Mouse (Mus musculus) MEL (cell line): ENCODE measurements around the gene Acvr1b. TPM values are rescaled to one million over a fixed set of nuclear protein-coding genes. Genes with fewer than 3 reads are reported as not detected.
A peak's percentile ranks its signal among the peaks of the same experiment; 100 is the strongest.

Experiments used
- DNase-seq: peaks from one replicate; pipeline ENCODE4 v3.0.0; 2011; ENCODE audit warnings: low read depth, low spot score
- H3K27ac ChIP-seq: 2 replicates; pipeline ENCODE4 v1.5.1; 2012; ENCODE audit warnings: low read depth, mild to moderate bottlenecking, control low read depth, low read length, moderate library complexity; ENCODE audit not compliant: control insufficient read depth
- H3K27me3 ChIP-seq, 2 experiments: fragments of 150-350 bp in 1 of 2; sonication (generic) in 1 of 2; 2 replicates each; pipeline ENCODE4 v1.6.1; 2012; ENCODE audit warnings: low read length in 2 of 2, mild to moderate bottlenecking in 2 of 2, improper control_type of control experiment in 1 of 2, moderate library complexity in 1 of 2; ENCODE audit not compliant: insufficient read depth in 2 of 2, control insufficient read depth in 1 of 2
- H3K36me3 ChIP-seq, 2 experiments: 2 replicates each; pipeline ENCODE4 v1.6.1; 2012 to 2014; ENCODE audit warnings: low read length in 2 of 2, improper control_type of control experiment in 1 of 2, inconsistent platforms in 1 of 2, mild to moderate bottlenecking in 1 of 2; ENCODE audit not compliant: insufficient read depth in 2 of 2, control insufficient read depth in 1 of 2
- H3K4me1 ChIP-seq, 2 experiments: fragments of 150-350 bp in 1 of 2; sonication (generic) in 1 of 2; 2 replicates each; pipeline ENCODE4 v1.6.1; 2012; ENCODE audit warnings: low read length in 2 of 2, improper control_type of control experiment in 1 of 2, mild to moderate bottlenecking in 1 of 2; ENCODE audit not compliant: insufficient read depth in 2 of 2, control insufficient read depth in 1 of 2
- H3K4me3 ChIP-seq, 2 experiments: fragments of 150-350 bp in 1 of 2; sonication (generic) in 1 of 2; 2 replicates each; pipeline ENCODE4 v1.5.1; 2012; ENCODE audit warnings: low read depth in 2 of 2, low read length in 2 of 2, mild to moderate bottlenecking in 2 of 2, moderate library complexity in 2 of 2, control low read depth in 1 of 2, improper control_type of control experiment in 1 of 2; ENCODE audit not compliant: control insufficient read depth in 1 of 2, insufficient read depth in 1 of 2
- H3K79me2 ChIP-seq: 2 replicates; pipeline ENCODE4 v1.6.1; 2012; ENCODE audit warnings: mild to moderate bottlenecking, low read length, moderate library complexity; ENCODE audit not compliant: control insufficient read depth, poor library complexity, insufficient read depth
- H3K9ac ChIP-seq: 2 replicates; pipeline ENCODE4 v1.6.1; 2012; ENCODE audit warnings: low read depth, mild to moderate bottlenecking, control low read depth, low read length, moderate library complexity; ENCODE audit not compliant: control insufficient read depth, poor library complexity, severe bottlenecking
- H3K9me3 ChIP-seq: fragments of 150-350 bp; sonication (generic); replicated peaks from 2 replicates; pipeline ENCODE4 v1.6.1; 2012; ENCODE audit warnings: mild to moderate bottlenecking, low read length, improper control_type of control experiment, moderate library complexity; ENCODE audit not compliant: insufficient read depth
- BHLHE40 ChIP-seq: IDR thresholded peaks from 2 replicates; pipeline ENCODE4 v1.6.1; 2012; ENCODE audit warnings: low read depth, mild to moderate bottlenecking, inconsistent platforms, low read length, improper control_type of control experiment, borderline replicate concordance
- CHD1 ChIP-seq: IDR thresholded peaks from 2 replicates; pipeline ENCODE4 v1.6.1; 2012; ENCODE audit warnings: low read depth, mild to moderate bottlenecking, inconsistent platforms, low read length, improper control_type of control experiment
- CTCF ChIP-seq, 3 experiments: IDR thresholded peaks in 2 of 3; conservative IDR thresholded peaks in 1 of 3; 2 replicates each; pipeline ENCODE4 v1.5.1; 2011 to 2012; ENCODE audit warnings: low read length in 3 of 3, low read depth in 2 of 3, mild to moderate bottlenecking in 2 of 3, improper control_type of control experiment in 1 of 3, inconsistent platforms in 1 of 3, mixed read lengths in 1 of 3, moderate library complexity in 1 of 3; ENCODE audit not compliant: control insufficient read depth in 1 of 3, insufficient read depth in 1 of 3, poor library complexity in 1 of 3, severe bottlenecking in 1 of 3
- ELF1 ChIP-seq: IDR thresholded peaks from 2 replicates; pipeline ENCODE4 v1.6.1; 2014; ENCODE audit warnings: low read depth, mild to moderate bottlenecking, inconsistent platforms, low read length, improper control_type of control experiment, moderate library complexity
- ETS1 ChIP-seq: IDR thresholded peaks from 2 replicates; pipeline ENCODE4 v1.6.1; 2012; ENCODE audit warnings: low read depth, mild to moderate bottlenecking, inconsistent platforms, low read length, improper control_type of control experiment, moderate library complexity
- GABPA ChIP-seq: IDR thresholded peaks from 2 replicates; pipeline ENCODE4 v1.6.1; 2012; ENCODE audit warnings: low read depth, mild to moderate bottlenecking, inconsistent platforms, low read length, improper control_type of control experiment, moderate library complexity
- HCFC1 ChIP-seq: IDR thresholded peaks from 2 replicates; pipeline ENCODE4 v1.6.1; 2012; ENCODE audit warnings: low read depth, mild to moderate bottlenecking, inconsistent platforms, low read length, improper control_type of control experiment, moderate library complexity
- JUND ChIP-seq: IDR thresholded peaks from 2 replicates; pipeline ENCODE4 v1.6.1; 2011; ENCODE audit warnings: low read depth, mild to moderate bottlenecking, improper control_type of control experiment, low read length
- KAT2A ChIP-seq: conservative IDR thresholded peaks from 2 replicates; pipeline ENCODE4 v1.6.1; 2012; ENCODE audit warnings: low read depth, low read length, improper control_type of control experiment, inconsistent platforms
- MAFK ChIP-seq: IDR thresholded peaks from 2 replicates; pipeline ENCODE4 v1.6.1; 2011; ENCODE audit warnings: low read depth, mild to moderate bottlenecking, low read length, improper control_type of control experiment, borderline replicate concordance
- MAX ChIP-seq: IDR thresholded peaks from 2 replicates; pipeline ENCODE4 v1.6.1; 2011; ENCODE audit warnings: low read length, improper control_type of control experiment
- MAZ ChIP-seq: IDR thresholded peaks from 2 replicates; pipeline ENCODE4 v1.6.1; 2012; ENCODE audit warnings: low read depth, mild to moderate bottlenecking, inconsistent platforms, low read length, improper control_type of control experiment
- MXI1 ChIP-seq: IDR thresholded peaks from 2 replicates; pipeline ENCODE4 v1.6.1; 2011; ENCODE audit warnings: mild to moderate bottlenecking, low read depth, low read length, improper control_type of control experiment
- MYC ChIP-seq: IDR thresholded peaks from 2 replicates; pipeline ENCODE4 v1.6.1; 2011; ENCODE audit warnings: low read depth, mild to moderate bottlenecking, low read length, improper control_type of control experiment, moderate library complexity
- POLR2A ChIP-seq, 2 experiments: IDR thresholded peaks; 2 replicates each; pipeline ENCODE4 v1.6.1; 2011 to 2012; ENCODE audit warnings: low read length in 2 of 2, mild to moderate bottlenecking in 2 of 2, control low read depth in 1 of 2, improper control_type of control experiment in 1 of 2, low read depth in 1 of 2, moderate library complexity in 1 of 2; ENCODE audit not compliant: control insufficient read depth in 1 of 2, insufficient read depth in 1 of 2, poor library complexity in 1 of 2
- POLR2AphosphoS2 ChIP-seq: IDR thresholded peaks from 2 replicates; pipeline ENCODE4 v1.6.1; 2011; ENCODE audit warnings: low read length, improper control_type of control experiment
- POLR2AphosphoS5 ChIP-seq: IDR thresholded peaks from 2 replicates; pipeline ENCODE4 v1.6.1; 2012; ENCODE audit warnings: low read depth, borderline replicate concordance, mild to moderate bottlenecking, inconsistent platforms, low read length, moderate library complexity, mixed read lengths
- RAD21 ChIP-seq: IDR thresholded peaks from 2 replicates; pipeline ENCODE4 v1.6.1; 2011; ENCODE audit warnings: mild to moderate bottlenecking, low read depth, low read length, improper control_type of control experiment
- RCOR1 ChIP-seq: IDR thresholded peaks from 2 replicates; pipeline ENCODE4 v1.6.1; 2012; ENCODE audit warnings: low read depth, mild to moderate bottlenecking, inconsistent platforms, low read length, improper control_type of control experiment
- SMC3 ChIP-seq: IDR thresholded peaks from 2 replicates; pipeline ENCODE4 v1.6.1; 2011; ENCODE audit warnings: low read depth, low read length, improper control_type of control experiment
- TAL1 ChIP-seq: IDR thresholded peaks from 2 replicates; pipeline ENCODE4 v1.6.1; 2012; ENCODE audit warnings: mild to moderate bottlenecking, inconsistent platforms, low read length, moderate library complexity, mixed read lengths
- TBP ChIP-seq: IDR thresholded peaks from 2 replicates; pipeline ENCODE4 v1.8.0; 2011; ENCODE audit warnings: low read depth, low read length, improper control_type of control experiment
- TCF12 ChIP-seq: IDR thresholded peaks from 2 replicates; pipeline ENCODE4 v1.6.1; 2014; ENCODE audit warnings: low read depth, mild to moderate bottlenecking, inconsistent platforms, low read length, improper control_type of control experiment, moderate library complexity
- UBTF ChIP-seq: IDR thresholded peaks from 2 replicates; pipeline ENCODE4 v1.6.1; 2012; ENCODE audit warnings: low read depth, mild to moderate bottlenecking, inconsistent platforms, low read length, improper control_type of control experiment, moderate library complexity, borderline replicate concordance; ENCODE audit not compliant: insufficient read depth
- USF2 ChIP-seq, 2 experiments: IDR thresholded peaks; 2 replicates each; pipeline ENCODE4 v1.6.1; 2011 to 2012; ENCODE audit warnings: improper control_type of control experiment in 2 of 2, low read length in 2 of 2, borderline replicate concordance in 1 of 2, inconsistent platforms in 1 of 2, low read depth in 1 of 2, mild to moderate bottlenecking in 1 of 2; ENCODE audit not compliant: insufficient read depth in 1 of 2
- ZNF384 ChIP-seq: IDR thresholded peaks from 2 replicates; pipeline ENCODE4 v1.6.1; 2012; ENCODE audit warnings: low read depth, mild to moderate bottlenecking, inconsistent platforms, low read length, improper control_type of control experiment
- polyA plus RNA-seq, 2 experiments: library from polyadenylated mRNA; stranded (reverse) in 1 of 2; unstranded in 1 of 2; fragments of >175 nt in 1 of 2; fragments of >200 nt in 1 of 2; gene quantifications; 2 replicates each; pipeline versions ENCODE4 v1.2.1 to v1.2.4; 2012; ENCODE audit warnings: low replicate concordance in 2 of 2, low read depth in 1 of 2; ENCODE audit not compliant: insufficient read length in 2 of 2, insufficient read depth in 1 of 2, missing spikeins in 1 of 2
- total RNA-seq: library from RNA; depleted of rRNA; stranded (reverse); fragments of 300-350 nt; gene quantifications from 2 replicates; pipeline ENCODE4 v1.2.3, GENCODE M21; 2012

The Acvr1b gene
- total and polyA plus RNA-seq, 3 experiments = 10.4 to 13.2 TPM; not detected in 1

GRCm38 (mm10) chr15:101144176-101144575 is 29.7 kb upstream of the Acvr1b start:
- TF ChIP-seq CHD1 = 0 out of 2 replicates have a peak, but pooled peaks have one; percentile 15
- no peak for TF ChIP-seq CTCF (IDR thresholded peaks at IDR 0.05 in 2 of 3, conservative IDR thresholded peaks at IDR 0.05 in 1 of 3; ENCODE audit: control insufficient read depth in 1 of 3, insufficient read depth in 1 of 3, low read depth in 2 of 3, low read length in 3 of 3, poor library complexity in 1 of 3, severe bottlenecking in 1 of 3)
- TF ChIP-seq POLR2AphosphoS2 = no peak
- no peak for TF ChIP-seq HCFC1
- no peak for TF ChIP-seq TBP
- TF ChIP-seq SMC3 = no peak
- TF ChIP-seq ELF1 = 0 out of 2 replicates have a peak, but pooled peaks have one; percentile 4
- TF ChIP-seq RAD21 = no peak
- no peak for TF ChIP-seq USF2 (IDR thresholded peaks at IDR 0.05; ENCODE audit: borderline replicate concordance in 1 of 2, insufficient read depth in 1 of 2, low read depth in 1 of 2, low read length in 2 of 2)
- Histone ChIP-seq H3K79me2 (no peaks in the 10 kb centered on the region; the same call in 1 of the 2 replicates), H3K4me1 (peaks cover 21 to 70% of the 10 kb centered on the region in 2 experiments), H3K9ac (peak overlapping the region; percentile 73), H3K4me3 (peak overlapping the region; percentile 48 to 51; a peak in 3 of 4 replicates), H3K27ac (peak overlapping the region; percentile 58), H3K9me3 (no peaks in the 10 kb centered on the region), H3K36me3 (peaks cover 0 to 49% of the 10 kb centered on the region in 2 experiments; a peak in 2 of 4 replicates), H3K27me3 (no peaks in the 10 kb centered on the region)
- DNase-seq = peak; percentile 44

DNA sequence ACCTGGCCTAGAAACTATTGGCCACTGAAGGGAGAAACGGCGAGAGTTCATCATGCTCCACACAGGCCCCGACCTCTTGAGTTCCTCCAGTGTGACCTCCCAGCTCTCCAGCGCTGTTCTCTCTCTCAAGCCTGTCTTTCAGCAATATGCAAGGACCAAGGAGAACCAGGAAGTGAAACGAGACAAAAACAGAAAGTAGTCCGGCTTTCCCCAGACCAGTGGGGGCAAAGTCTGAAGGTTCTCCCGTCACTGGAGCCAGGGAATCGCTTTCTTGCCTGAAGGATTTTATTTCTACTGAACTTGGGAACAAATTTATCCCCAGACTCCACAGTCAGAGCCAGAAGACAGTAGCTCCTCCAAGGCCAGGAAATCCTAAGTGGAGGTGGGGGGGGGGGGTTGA is 29.1 kb upstream of the Acvr1b start:
- H3K36me3 ChIP-seq = peaks cover 0 to 45% of the 10 kb centered on the region in 2 experiments; a peak in 2 of 4 replicates
- peak overlapping the region; percentile 58 for H3K27ac ChIP-seq
- no peaks in the 10 kb centered on the region for H3K27me3 ChIP-seq
- peak overlapping the region; percentile 73 for H3K9ac ChIP-seq
- H3K79me2 ChIP-seq = no peaks in the 10 kb centered on the region; the same call in 1 of the 2 replicates
- TF ChIP-seq ETS1 = 0 out of 2 replicates have a peak, but pooled peaks have one; percentile 2
- no peak for TF ChIP-seq UBTF
- TF ChIP-seq KAT2A = no peak
- TF ChIP-seq GABPA = no peak
- TF ChIP-seq TCF12 = no peak
- TF ChIP-seq ZNF384 = no peak
- TF ChIP-seq CHD1 = peak; percentile 83; the same call in 1 of the 2 replicates
- no peak for TF ChIP-seq POLR2AphosphoS5
- no peak for TF ChIP-seq ELF1
- TF ChIP-seq RAD21 = no peak
- TF ChIP-seq POLR2AphosphoS2 = no peak
- TF ChIP-seq RCOR1 = no peak
- TF ChIP-seq MAX = no peak
- no peak for TF ChIP-seq POLR2A (IDR thresholded peaks at IDR 0.05; ENCODE audit: control insufficient read depth in 1 of 2, insufficient read depth in 1 of 2, low read depth in 1 of 2, low read length in 2 of 2, poor library complexity in 1 of 2)
- TF ChIP-seq TAL1 = no peak
- no peak for TF ChIP-seq BHLHE40
- 0 out of 2 replicates have a peak, but pooled peaks have one; percentile 8 for TF ChIP-seq MYC
- no peak for TF ChIP-seq JUND
- no peak for TF ChIP-seq MXI1
- peak; percentile 43; the same call in 1 of the 2 replicates for TF ChIP-seq HCFC1
- no peak for TF ChIP-seq MAFK
- TF ChIP-seq MAZ = no peak; the same call in 1 of the 2 replicates
- 0 out of 2 replicates have a peak, but pooled peaks have one; percentile 23 for TF ChIP-seq TBP
- peaks cover 21 to 67% of the 10 kb centered on the region in 2 experiments for H3K4me1 ChIP-seq
- DNase-seq = peak; percentile 46
- H3K4me3 ChIP-seq = peak overlapping the region; percentile 48 to 51
- no peaks in the 10 kb centered on the region for H3K9me3 ChIP-seq
